Mouse (Mus musculus): ENCODE measurements around the gene Hmcn2.

Gene Hmcn2

GRCm38 (mm10) chr2:31304801-31305665 lies 9.2 kb upstream of the Hmcn2 start:
- DNase-seq (ENCODE audit: low spot score) = no peak

GRCm38 (mm10) chr2:31305684-31306083 lies 8.5 kb upstream of the Hmcn2 start:
- DNase-seq (ENCODE audit: low spot score) = no peak

GRCm38 (mm10) chr2:31308257-31308656 lies 6.0 kb upstream of the Hmcn2 start:
- DNase-seq (ENCODE audit: low spot score) = no peak

- no peak for DNase-seq (ENCODE audit: low spot score)
Measured at GRCm38 (mm10) chr2:31309549-31309948, 4.7 kb upstream of the Hmcn2 start.

- no peak for DNase-seq (ENCODE audit: low spot score)
Measured at GRCm38 (mm10) chr2:31318162-31318561, 3.9 kb downstream of the Hmcn2 start.

GRCm38 (mm10) chr2:31319200-31319599 lies 5.0 kb downstream of the Hmcn2 start:
- DNase-seq (ENCODE audit: low spot score) = no peak

- no peak for DNase-seq (ENCODE audit: low spot score)
Measured at GRCm38 (mm10) chr2:31327186-31327585, 13.0 kb downstream of the Hmcn2 start.

GRCm38 (mm10) chr2:31337706-31338330 lies 23.6 kb downstream of the Hmcn2 start:
- peak; percentile 23 for DNase-seq (ENCODE audit: low spot score)

GRCm38 (mm10) chr2:31339826-31340225 lies 25.6 kb downstream of the Hmcn2 start:
- peak; percentile 77 for DNase-seq (ENCODE audit: low spot score)

GRCm38 (mm10) chr2:31341726-31342535 lies 27.7 kb downstream of the Hmcn2 start:
- no peak for DNase-seq (ENCODE audit: low spot score)

- DNase-seq (ENCODE audit: low spot score) = peak; percentile 62
Measured at GRCm38 (mm10) chr2:31346096-31346495, 31.9 kb downstream of the Hmcn2 start.

GRCm38 (mm10) chr2:31348373-31348772 lies 34.2 kb downstream of the Hmcn2 start:
- DNase-seq (ENCODE audit: low spot score) = no peak

GRCm38 (mm10) chr2:31348850-31349249 lies 34.6 kb downstream of the Hmcn2 start:
- no peak for DNase-seq (ENCODE audit: low spot score)

GRCm38 (mm10) chr2:31356771-31357170 lies 42.6 kb downstream of the Hmcn2 start:
- no peak for DNase-seq (ENCODE audit: low spot score)

GRCm38 (mm10) chr2:31359316-31359715 lies 45.1 kb downstream of the Hmcn2 start:
- DNase-seq (ENCODE audit: low spot score) = no peak

GRCm38 (mm10) chr2:31367186-31367585 lies 53.0 kb downstream of the Hmcn2 start:
- DNase-seq (ENCODE audit: low spot score) = no peak

- no peak for DNase-seq (ENCODE audit: low spot score)
Measured at GRCm38 (mm10) chr2:31371396-31371795, 57.2 kb downstream of the Hmcn2 start.

- no peak for DNase-seq (ENCODE audit: low spot score)
Measured at GRCm38 (mm10) chr2:31372186-31372585, 58.0 kb downstream of the Hmcn2 start.

GRCm38 (mm10) chr2:31374415-31374814 lies 60.2 kb downstream of the Hmcn2 start:
- DNase-seq (ENCODE audit: low spot score) = no peak

GRCm38 (mm10) chr2:31376057-31376456 lies 61.8 kb downstream of the Hmcn2 start:
- DNase-seq (ENCODE audit: low spot score) = no peak

- DNase-seq (ENCODE audit: low spot score) = no peak
Measured at GRCm38 (mm10) chr2:31377481-31377880, 63.3 kb downstream of the Hmcn2 start.

GRCm38 (mm10) chr2:31381292-31381846 lies 67.2 kb downstream of the Hmcn2 start:
- peak; percentile 45 for DNase-seq (ENCODE audit: low spot score)
